Mouse (Mus musculus): Measurements from ENCODE around the gene Krtcap3.

- TF ChIP-seq ZC3H11A (IDR thresholded peaks at IDR 0.05; ENCODE audit: borderline replicate concordance, low read depth, low read length) (no peak), CHD2 (IDR thresholded peaks at IDR 0.05; ENCODE audit: low read depth, low read length) (no peak)
These were observed 48.6 kb upstream of the Krtcap3 start for GRCm38 (mm10) chr5:31202933-31203332.

All from ES-E14 (cell line).